Mouse (Mus musculus) lung, postnatal 0 days (tissue): Measurements from ENCODE around the gene Gpr183. TPM values are rescaled to one million over a fixed set of nuclear protein-coding genes. Genes with fewer than 3 reads are reported as not detected.
A peak's percentile ranks its signal among the peaks of the same experiment; 100 is the strongest.

ENCODE experiments used
- ATAC-seq: fragments of 200-750 bp; cut with Nextera tagmentation; 2 replicates; pipeline ENCODE4 v1.8.0; 2017; ENCODE audit warnings: moderate library complexity
- DNase-seq: peaks from one replicate; pipeline ENCODE4 v3.0.0-alpha.2; 2016; ENCODE audit warnings: low spot score
- H3K27ac ChIP-seq: fragments of 300-500 bp; sonication (generic); 2 replicates; pipeline ENCODE4 v1.5.1; 2014; ENCODE audit warnings: antibody characterized with exemption, mild to moderate bottlenecking, low read length, mixed read lengths
- H3K27me3 ChIP-seq: fragments of 300-500 bp; sonication (generic); replicated peaks from 2 replicates; pipeline ENCODE4 v1.6.1; 2014; ENCODE audit warnings: low read length, mixed read lengths; ENCODE audit not compliant: insufficient read depth
- H3K36me3 ChIP-seq: fragments of 300-500 bp; sonication (generic); 2 replicates; pipeline ENCODE4 v1.6.1; 2014; ENCODE audit warnings: low read length, mixed read lengths; ENCODE audit not compliant: insufficient read depth
- H3K4me1 ChIP-seq: fragments of 300-500 bp; sonication (generic); 2 replicates; pipeline ENCODE4 v1.6.1; 2014; ENCODE audit warnings: antibody characterized with exemption, low read depth, low read length, mixed read lengths; ENCODE audit not compliant: insufficient read depth
- H3K4me2 ChIP-seq: fragments of 300-500 bp; sonication (generic); replicated peaks from 2 replicates; pipeline ENCODE4 v1.6.1; 2014; ENCODE audit warnings: low read depth, mild to moderate bottlenecking, low read length, moderate library complexity, mixed read lengths
- H3K4me3 ChIP-seq: fragments of 300-500 bp; sonication (generic); 2 replicates; pipeline ENCODE4 v1.5.1; 2014; ENCODE audit warnings: low read depth, low read length
- H3K9ac ChIP-seq: fragments of 300-500 bp; sonication (generic); replicated peaks from 2 replicates; pipeline ENCODE4 v1.6.1; 2014; ENCODE audit warnings: low read depth, mild to moderate bottlenecking
- H3K9me3 ChIP-seq: fragments of 300-500 bp; sonication (generic); 2 replicates; pipeline ENCODE4 v1.6.1; 2016; ENCODE audit warnings: low read length, mixed read lengths
- CTCF ChIP-seq: IDR thresholded peaks from 2 replicates; pipeline ENCODE4 v1.5.1; 2016; ENCODE audit warnings: antibody characterized with exemption, mild to moderate bottlenecking
- EP300 ChIP-seq: IDR thresholded peaks from 2 replicates; pipeline ENCODE4 v1.6.1; 2016; ENCODE audit warnings: antibody characterized with exemption, mild to moderate bottlenecking, control low read depth
- WGBS: fragments of 180-500 bp; shearing (Covaris S2); extraction: QIAGEN DNeasy Blood & Tissue Kit; methylation state at CpG from one replicate; pipeline ENCODE4 v1.1.7; 2014; 5-methylcytosine and 5-hydroxymethylcytosine counted together
- polyA plus RNA-seq: library from polyadenylated mRNA; unstranded; fragments of >200 nt; fragmentation: Nextera tagmentation; extraction: Ambion mirVana; gene quantifications from 2 replicates; pipeline ENCODE4 v1.2.1, GENCODE M21; 2015

The Gpr183 gene
- polyA plus RNA-seq, 1 experiment from 2014 or later, result 1.6 TPM

- ATAC-seq, result no peak
Observed at GRCm38 (mm10) chr14:121926901-121927300, 38.1 kb downstream of the Gpr183 start.

GRCm38 (mm10) chr14:121924876-121925275, 40.1 kb downstream of the Gpr183 start:
- no peaks in the 10 kb centered on the region for H3K27me3 ChIP-seq
- no peaks in the 10 kb centered on the region for H3K36me3 ChIP-seq
- H3K9me3 ChIP-seq, result no peaks in the 10 kb centered on the region
- no peaks in the 10 kb centered on the region for H3K4me1 ChIP-seq
- no peak overlapping the region for H3K4me2 ChIP-seq
- TF ChIP-seq EP300, result no peak
- no peak for TF ChIP-seq CTCF
- no peak overlapping the region for H3K9ac ChIP-seq
- H3K4me3 ChIP-seq, result no peak overlapping the region
- no peak overlapping the region for H3K27ac ChIP-seq
- WGBS, result 59% methylated on average over 6 of the region's 6 CpGs
- ATAC-seq (no peak), DNase-seq (no peak)

More at GRCm38 (mm10) chr14:121926901-121927300, 38.1 kb downstream of the Gpr183 start:
- Histone ChIP-seq H3K36me3 (no peaks in the 10 kb centered on the region), H3K27me3 (no peaks in the 10 kb centered on the region), H3K27ac (no peak overlapping the region), H3K9me3 (no peaks in the 10 kb centered on the region), H3K4me3 (no peak overlapping the region), H3K4me2 (no peak overlapping the region), H3K9ac (no peak overlapping the region), H3K4me1 (no peaks in the 10 kb centered on the region)
- no peak for TF ChIP-seq CTCF
- TF ChIP-seq EP300, result no peak
- DNase-seq, result no peak
- WGBS, result 80% methylated on average over 6 of the region's 6 CpGs

GRCm38 (mm10) chr14:121922731-121923130, 42.3 kb downstream of the Gpr183 start:
- TF ChIP-seq EP300 (no peak), CTCF (no peak)
- no peaks in the 10 kb centered on the region for H3K36me3 ChIP-seq
- no peak overlapping the region for H3K4me2 ChIP-seq
- H3K9me3 ChIP-seq, result no peaks in the 10 kb centered on the region
- H3K4me1 ChIP-seq, result no peaks in the 10 kb centered on the region
- H3K4me3 ChIP-seq, result no peak overlapping the region
- no peak for DNase-seq
- H3K27me3 ChIP-seq, result no peaks in the 10 kb centered on the region
- no peak overlapping the region for H3K27ac ChIP-seq
- no peak overlapping the region for H3K9ac ChIP-seq
- WGBS, result 56% methylated on average over 4 of the region's 4 CpGs
- ATAC-seq, result no peak

- H3K4me2 ChIP-seq, result no peak overlapping the region
- H3K36me3 ChIP-seq, result no peaks in the 10 kb centered on the region
- H3K4me1 ChIP-seq, result no peaks in the 10 kb centered on the region
- no peaks in the 10 kb centered on the region for H3K27me3 ChIP-seq
- no peak overlapping the region for H3K4me3 ChIP-seq
- 86% methylated on average over 4 of the region's 4 CpGs for WGBS
- no peak overlapping the region for H3K27ac ChIP-seq
- DNase-seq (no peak), ATAC-seq (no peak)
- TF ChIP-seq CTCF (no peak), EP300 (no peak)
- no peak overlapping the region for H3K9ac ChIP-seq
- no peaks in the 10 kb centered on the region for H3K9me3 ChIP-seq
Observed at GRCm38 (mm10) chr14:121922016-121922415, 43.0 kb downstream of the Gpr183 start.

- Histone ChIP-seq H3K9ac (no peak overlapping the region), H3K27ac (no peak overlapping the region), H3K4me3 (no peak overlapping the region), H3K27me3 (no peaks in the 10 kb centered on the region), H3K36me3 (no peaks in the 10 kb centered on the region), H3K9me3 (no peaks in the 10 kb centered on the region), H3K4me2 (no peak overlapping the region), H3K4me1 (no peaks in the 10 kb centered on the region)
- peak; percentile 47 for ATAC-seq
- TF ChIP-seq CTCF (no peak), EP300 (no peak)
- whole genome bisulfite sequencing, result 62% methylated on average over 12 of the region's 12 CpGs
- peak; percentile 46 for DNase-seq
Observed at GRCm38 (mm10) chr14:121920511-121921124, 44.4 kb downstream of the Gpr183 start.

GRCm38 (mm10) chr14:121919752-121920151, 45.2 kb downstream of the Gpr183 start:
- no peaks in the 10 kb centered on the region for H3K36me3 ChIP-seq
- WGBS, result 8% methylated on average over 3 of the region's 3 CpGs
- no peak overlapping the region for H3K27ac ChIP-seq
- no peak overlapping the region for H3K9ac ChIP-seq
- ATAC-seq, result no peak
- no peaks in the 10 kb centered on the region for H3K4me1 ChIP-seq
- no peak overlapping the region for H3K4me3 ChIP-seq
- no peak overlapping the region for H3K4me2 ChIP-seq
- no peaks in the 10 kb centered on the region for H3K27me3 ChIP-seq
- TF ChIP-seq EP300 (no peak), CTCF (peak; percentile 70)
- H3K9me3 ChIP-seq, result no peaks in the 10 kb centered on the region
- peak; percentile 65 for DNase-seq

GRCm38 (mm10) chr14:121918266-121918665, 46.7 kb downstream of the Gpr183 start:
- Histone ChIP-seq H3K4me2 (no peak overlapping the region), H3K27ac (no peak overlapping the region), H3K4me3 (no peak overlapping the region), H3K27me3 (no peaks in the 10 kb centered on the region), H3K9me3 (no peaks in the 10 kb centered on the region), H3K36me3 (no peaks in the 10 kb centered on the region), H3K9ac (no peak overlapping the region), H3K4me1 (no peaks in the 10 kb centered on the region)
- no peak for DNase-seq
- no peak for ATAC-seq
- TF ChIP-seq EP300 (no peak), CTCF (no peak)
- WGBS, result 76% methylated on average over 3 of the region's 3 CpGs
